Mouse (Mus musculus) thymus, postnatal 36 days (tissue): ENCODE data around the gene Prr5l.
"Not testable (repeated sequence)": the region's sequence is repeated elsewhere in the genome, so short reads cannot be mapped to it uniquely, and the experiment has no call there.

ENCODE experiments used
- DNase-seq, 2 experiments: peaks; one replicate each; pipeline ENCODE4 v3.0.0; 2022; ENCODE audit warnings: mixed read lengths in 2 of 2

The Prr5l gene

DNA sequence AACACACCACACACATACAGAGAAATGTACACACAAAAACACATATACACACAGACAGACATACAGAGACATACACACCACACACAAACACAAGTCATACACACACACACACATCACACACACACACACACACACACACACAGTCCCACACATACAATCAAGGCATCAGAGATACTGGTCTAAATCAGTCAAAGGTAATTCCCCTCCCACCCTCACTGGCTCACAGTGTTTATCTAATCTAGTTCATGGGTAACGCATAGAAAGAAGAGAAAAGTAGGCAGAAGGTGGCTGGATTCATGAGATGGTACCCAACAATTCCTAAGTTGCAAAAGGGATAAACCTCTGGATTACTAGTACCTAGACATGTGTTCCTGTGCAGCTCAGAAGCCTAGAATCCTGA, 120.9 kb downstream of the Prr5l start:
- DNase-seq: no peak

DNA sequence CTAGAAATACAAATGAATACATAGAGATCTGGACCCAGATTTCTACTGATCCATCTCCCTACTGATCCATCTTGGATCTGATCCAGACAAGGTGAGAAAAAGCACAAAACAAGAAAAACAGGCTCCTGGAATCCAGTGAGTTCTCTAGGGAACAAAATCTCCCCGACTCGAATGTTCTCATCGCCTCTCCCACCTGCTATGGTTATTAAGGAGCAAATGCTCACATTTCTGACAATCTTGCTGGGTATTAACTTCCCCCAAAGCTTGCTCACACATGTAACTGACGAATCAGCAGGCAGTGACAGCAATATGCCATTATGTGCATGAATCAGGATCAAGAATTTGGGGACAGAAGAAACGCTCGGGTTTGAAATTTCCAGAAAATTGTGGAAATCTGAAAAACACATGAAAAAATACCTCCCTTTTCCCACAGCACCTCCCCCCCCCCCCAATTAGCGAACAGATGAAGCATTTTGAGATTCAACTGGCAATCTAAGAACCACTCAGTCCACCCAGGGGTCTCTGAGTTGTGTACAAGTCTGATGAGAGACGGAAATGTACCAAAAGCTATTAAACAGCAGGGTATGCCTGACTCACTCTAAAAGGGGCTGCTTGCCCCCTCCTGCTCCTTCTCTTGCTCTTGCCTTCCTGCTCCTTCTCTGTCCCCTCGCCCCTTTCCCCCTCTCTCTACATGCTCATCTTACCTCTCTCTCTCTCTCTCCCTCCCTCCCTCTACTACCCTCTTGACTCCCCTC, 123.1 kb downstream of the Prr5l start:
- DNase-seq: no peak

DNA sequence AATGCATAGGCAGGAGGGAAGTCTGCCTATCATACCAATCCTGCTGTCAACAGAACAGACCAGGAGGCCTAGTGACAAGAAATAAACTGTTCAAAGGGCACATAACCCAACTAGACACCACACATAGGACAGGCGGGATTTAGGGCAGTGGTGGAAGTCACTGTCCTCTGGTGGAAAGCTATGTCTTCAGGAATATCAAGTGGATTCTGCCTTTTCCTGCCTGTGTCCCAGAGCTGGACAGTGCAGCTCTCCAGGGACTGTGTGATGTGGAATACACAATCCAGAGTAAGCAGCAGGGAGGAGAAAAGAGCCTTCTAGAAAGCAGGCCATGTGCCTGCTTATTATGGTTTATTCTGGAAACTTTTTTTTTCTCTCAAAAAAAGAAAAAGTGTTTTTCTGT, 125.0 kb downstream of the Prr5l start:
- DNase-seq: no peak

DNA sequence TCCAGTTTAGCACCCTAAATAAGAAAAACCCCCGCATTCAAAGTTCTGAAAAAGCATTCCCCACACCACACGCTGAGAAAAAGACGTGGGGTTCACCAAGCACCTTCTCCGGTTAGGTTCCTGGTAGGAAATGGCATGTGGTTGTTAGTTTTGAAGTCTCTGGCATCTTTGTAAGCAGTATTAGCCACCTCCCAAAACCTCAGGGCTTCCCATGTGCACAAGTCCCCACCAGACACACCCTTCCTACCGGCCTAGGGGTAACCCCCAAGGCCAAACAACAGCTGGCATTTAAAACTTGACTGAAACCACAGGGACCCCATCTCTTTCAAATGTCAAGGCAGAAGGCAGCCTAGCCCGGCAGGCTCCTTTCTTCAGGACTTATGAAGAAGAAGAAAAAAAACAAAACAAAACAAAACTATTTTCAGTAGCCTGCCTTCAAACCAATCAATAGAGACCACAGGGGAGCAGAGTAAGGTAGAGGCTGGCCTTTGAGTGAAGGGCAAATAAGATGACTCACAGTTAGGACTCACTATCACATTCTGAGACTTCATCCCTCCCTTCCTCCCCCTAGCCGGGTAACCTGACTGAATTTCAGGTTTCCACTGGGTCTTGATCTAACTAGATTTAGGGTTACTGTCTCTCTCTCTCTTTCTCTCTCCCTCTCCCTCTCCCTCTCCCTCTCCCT, 126.6 kb downstream of the Prr5l start:
- peak; percentile 29 to 45 for DNase-seq

DNA sequence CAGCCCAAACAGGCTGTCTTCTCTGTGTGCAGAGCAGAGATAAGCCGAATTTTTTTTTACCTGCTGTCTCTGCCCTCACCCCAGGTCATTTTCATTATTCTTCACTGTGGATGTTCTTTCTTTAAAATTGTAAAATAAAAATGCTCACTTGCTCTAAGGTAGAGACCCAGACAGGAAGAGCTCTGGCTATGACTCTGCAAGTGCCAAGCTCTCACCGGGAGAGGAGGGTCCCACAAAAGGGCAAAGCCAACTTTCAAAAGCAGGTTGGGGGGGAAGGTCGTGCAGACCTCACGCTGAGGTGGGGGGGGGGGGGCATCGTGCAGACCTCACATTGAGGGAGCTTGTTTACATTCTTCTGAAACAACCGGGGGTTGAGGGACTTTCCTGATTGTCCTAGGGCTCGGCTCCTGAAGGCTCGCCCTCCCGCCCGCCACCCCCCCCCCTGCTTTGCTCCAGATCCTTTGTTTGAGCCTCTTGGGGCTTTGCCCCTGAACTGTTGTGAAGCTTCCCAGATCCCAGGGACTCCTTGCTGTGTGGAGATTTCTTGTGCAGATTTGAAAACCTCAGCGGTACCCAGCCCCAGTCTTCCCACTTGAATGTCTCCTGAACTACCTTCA, 127.8 kb downstream of the Prr5l start:
- DNase-seq: peak in 1 of 2 experiments; percentile 30

DNA sequence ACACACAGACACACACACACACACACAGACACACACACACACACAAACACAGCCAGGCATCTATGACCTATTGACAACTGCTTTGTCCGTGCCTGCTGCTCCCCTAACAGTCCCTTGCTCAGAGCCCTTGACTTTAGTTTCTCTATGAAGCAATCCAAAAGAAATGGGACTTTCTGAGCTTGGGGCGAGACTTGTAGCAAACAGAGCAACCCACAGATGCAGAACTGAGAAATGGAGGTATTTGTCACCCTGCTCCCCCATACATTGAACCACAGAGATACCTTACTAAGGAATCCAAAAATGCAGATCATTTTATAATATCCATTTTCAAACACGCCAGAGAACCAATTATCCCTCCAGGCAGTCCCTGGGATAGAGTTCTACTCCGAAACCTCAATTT, 128.4 kb downstream of the Prr5l start:
- DNase-seq: no peak

DNA sequence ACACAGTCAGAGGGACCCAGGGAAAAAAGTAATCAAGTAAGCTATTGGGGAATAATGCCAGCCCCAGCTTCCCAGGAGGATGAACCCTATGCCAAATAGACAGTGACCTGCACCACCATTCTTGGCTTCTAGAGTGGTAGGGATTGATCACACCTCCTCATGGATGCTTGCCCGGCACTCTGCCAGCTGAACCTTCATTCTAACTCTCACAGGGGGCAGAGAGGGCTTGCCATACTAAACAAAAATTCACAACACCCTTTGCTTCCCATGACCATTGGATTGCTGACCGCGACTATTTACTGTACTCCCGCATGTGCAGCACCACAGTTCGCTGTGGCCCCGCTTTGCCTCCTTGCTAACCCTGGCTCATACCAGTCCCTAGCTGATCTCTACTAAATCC, 129.8 kb downstream of the Prr5l start:
- no peak for DNase-seq

DNA sequence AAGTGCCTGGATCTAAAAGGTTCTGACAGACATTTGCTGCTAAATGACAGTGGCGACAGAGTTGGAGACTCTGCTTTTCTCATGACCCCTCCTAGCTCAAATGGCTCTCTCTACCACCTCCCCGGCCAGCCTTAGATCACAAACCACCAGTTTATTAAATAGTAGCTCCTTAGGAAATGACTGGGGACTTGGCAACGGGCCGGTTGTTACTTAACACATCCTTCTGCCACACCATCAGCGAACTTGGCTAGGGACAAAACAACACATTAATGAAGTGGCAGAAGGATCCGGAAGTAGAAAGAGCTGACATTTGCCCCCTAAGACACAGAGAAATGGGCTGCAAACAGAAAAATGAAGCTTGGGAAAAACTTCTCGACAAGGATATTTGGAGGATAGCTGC, 130.4 kb downstream of the Prr5l start:
- DNase-seq: no peak

DNA sequence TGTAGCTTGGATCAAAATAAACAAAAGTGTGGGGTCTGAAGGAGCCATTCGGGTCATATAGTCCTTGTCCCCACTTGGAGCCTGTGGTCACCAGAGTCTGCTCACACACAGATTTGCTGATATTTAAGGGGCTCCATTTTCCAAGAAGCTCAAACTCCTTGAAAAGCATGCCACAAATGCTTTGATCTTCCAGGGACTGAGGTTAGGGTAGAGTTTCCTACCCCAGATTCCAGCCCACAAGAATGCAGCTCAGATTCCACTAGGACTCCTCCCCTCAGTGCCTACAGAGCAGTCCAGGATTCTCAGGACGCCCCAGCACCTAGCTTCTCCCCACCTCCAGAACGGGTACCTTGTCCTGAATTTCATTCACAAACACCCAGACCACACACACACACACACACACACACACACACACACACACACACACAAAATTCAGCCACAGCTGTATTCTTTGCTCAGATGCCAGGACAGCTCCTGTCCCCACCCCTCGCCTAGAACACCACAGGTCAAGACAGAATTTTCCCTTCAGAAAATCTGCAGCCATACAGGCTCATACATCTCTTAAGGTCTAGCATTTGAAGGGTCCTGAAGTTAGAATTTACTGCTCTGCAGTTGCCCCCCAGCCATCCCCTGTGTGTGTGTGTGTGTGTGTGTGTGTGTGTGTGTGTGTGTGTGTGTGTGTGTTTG, 131.4 kb downstream of the Prr5l start:
- DNase-seq: no peak

DNA sequence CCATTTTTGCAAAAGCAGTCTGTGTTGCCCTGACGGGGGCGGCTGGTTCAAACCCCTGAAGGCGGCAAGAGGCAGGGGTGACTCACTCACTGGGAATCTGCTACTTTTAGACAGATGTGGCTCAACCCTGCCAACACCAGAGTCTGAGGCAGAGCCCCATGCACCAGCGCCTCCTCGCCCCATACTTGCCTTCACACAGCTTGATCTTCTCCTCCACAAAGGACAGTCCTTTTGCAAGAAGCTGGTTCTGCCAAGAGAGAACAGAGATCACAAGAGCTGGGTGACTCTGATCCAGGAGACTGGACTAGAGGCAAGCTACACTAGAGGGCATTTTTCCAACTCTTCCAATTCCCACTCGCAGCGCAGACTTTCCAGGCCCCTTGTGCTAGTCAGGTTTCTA, 136.3 kb downstream of the Prr5l start:
- DNase-seq: no peak

DNA sequence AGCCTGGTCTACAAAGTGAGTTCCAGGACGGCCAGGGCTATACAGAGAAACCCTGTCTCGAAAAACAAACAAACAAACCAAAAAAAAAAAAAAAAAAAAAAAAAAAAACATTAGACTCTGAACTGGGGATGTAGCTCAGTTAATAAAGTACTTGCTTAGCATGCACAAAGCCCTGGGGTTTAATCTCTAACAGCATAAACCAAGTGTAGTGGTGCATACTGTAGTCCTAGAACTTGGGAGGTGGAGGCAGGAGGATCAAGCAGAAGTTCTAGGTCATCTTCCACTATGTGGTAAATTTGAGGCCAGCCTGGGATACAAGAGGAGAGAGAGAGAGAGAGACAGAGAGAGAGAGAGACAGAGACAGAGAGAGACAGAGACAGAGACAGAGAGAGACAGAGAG, 137.2 kb downstream of the Prr5l start:
- DNase-seq: not testable (repeated sequence)

DNA sequence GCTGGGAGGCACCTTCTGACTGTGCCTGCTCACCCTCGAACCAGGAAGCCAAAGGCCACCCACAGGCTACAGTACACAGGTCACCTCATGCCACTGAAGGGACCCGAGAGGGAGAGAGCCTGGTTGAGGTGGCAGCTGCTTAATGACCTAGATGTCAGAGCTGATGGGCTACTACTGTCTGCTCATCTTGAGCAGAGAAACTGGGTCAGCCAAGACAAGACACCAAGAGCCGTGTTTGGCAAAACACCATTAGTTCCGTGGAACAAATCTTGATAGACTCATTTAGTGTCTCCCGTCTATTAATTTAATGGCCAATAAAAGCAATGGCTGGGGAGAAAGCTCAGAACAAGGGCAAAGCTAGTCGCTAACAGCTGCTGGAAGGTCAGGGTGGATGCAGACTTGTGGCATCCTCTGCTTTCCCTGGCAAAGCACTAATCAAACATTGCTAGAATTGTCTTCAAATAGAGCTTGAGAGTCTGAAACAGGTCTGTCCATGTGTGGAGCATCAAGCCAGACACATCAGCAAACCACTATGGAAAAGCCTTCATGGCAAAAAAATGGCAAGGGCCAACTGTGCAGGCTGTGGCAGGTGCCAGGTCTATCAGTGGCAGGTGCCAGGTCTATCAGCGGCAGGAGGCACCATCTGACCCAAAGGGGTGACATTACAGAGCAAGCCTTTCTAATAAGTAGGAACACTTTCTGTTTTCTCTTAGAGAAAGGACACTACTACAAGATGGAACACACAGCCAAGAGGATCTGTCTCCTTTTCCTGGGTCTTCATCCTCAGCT, 140.6 kb downstream of the Prr5l start:
- no peak for DNase-seq

DNA sequence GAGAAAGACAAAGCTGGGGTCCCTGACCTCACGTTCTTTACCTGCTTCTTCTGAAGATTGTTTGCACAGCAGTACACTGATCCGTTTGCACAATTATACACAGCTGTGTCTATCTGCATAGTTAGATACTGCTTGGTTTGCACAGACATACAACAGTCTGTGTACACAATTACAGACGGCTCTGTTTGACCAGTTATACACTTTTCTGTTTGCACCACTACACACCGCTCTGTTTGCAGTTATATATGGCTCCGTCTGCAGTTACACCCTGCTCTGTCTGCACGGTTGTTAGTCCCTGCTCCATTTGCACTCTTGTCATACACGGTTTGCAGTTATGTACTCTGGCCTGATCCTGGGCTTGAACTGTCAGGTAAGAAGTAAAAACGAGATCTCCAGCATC, 141.2 kb downstream of the Prr5l start:
- DNase-seq: no peak

DNA sequence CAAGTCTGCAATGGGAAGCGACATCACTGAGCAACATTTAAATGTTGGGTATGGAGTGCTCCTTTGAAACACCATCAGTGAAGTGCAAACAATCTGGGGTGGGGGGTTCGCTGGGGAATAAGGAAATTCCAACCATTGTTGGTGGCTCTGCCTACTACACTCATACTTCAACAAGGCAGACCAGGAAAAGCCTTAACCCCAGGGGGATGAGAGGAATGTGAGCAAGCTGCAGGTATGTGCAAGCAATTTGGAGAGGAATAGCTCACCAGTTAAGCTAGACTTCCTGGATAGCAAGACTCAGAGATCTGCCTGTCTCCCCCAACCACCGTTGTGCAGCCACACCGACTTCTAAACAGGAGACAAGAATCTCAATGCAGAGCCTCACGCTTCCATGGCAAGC, 142.9 kb downstream of the Prr5l start:
- DNase-seq: no peak

DNA sequence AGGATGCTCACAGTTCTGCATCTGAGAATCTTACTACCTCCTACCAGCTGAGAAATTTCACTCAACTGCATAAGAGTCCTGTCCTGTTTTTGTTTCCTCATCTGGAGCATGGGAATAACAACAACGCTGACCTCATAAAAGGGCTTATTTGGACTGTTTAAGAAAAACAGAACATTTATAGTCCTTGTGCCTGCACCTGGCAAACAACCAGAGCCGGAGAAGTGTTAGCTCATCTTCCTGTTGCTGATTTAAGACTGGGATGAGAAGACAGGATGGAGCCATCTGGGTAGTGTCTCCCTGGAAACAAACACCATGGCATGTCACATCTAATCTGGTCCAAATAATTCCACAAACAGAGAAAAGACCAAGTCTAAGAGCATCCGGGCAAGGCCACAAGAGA, 149.3 kb downstream of the Prr5l start:
- no peak for DNase-seq

DNA sequence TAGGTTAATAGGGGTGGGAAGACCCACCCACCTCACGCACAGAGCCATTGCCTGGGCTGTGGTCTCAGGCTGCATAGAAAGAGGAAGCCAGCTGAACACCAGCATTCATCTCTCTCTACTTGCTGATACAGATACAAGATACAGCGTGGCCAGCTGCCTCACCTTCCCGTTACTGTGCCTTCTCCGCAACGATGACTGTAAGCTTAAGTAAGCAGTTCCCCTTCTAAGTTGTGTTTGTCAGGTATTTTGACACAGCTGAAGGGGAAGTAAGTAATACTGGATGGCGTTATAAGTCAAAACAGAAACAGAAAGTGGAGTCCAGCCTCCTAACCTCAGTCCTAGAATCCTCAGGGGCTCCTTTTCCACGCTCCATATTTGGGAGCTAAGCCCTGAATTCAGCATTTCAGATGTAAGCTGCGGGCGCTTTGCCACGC, 150.0 kb downstream of the Prr5l start:
- DNase-seq: no peak

DNA sequence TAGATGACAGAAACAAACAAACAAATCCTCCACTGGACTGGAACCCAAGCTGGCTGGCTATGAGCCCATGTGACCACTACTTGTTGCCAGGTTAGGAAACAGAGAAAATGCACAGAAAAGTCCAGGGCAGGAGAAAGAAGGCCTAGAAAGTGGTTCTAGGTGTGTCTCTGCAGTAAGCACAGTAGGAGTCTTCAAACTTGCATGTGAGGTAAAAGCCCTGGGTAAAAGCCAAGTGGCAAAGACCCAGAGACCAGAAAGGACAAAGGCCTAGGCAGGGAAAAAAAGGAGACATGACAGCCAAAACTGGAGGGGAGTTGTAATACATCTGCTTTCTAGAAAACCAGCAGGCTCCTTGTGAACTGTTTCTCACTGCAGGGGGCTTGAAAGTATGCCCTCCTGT, 151.9 kb downstream of the Prr5l start:
- DNase-seq: no peak

DNA sequence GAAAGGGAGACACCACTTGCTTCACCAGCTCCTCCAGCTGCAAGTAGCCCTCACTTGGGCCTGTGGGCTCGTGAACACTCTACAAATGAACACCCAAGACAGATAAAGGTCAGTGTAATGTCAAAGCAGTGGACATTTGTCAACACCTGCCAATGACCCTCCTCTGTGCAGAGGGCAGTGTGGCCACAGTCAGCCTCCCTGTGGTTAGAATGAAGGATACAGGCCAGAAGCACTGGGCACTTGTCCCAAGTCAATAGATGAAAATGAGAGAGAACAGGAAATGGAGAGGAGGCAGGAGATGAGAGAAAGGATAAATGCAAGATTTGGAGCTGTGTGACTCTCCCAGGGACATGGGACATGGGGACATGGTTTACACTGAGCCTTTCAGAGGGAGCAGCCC, 153.4 kb downstream of the Prr5l start:
- DNase-seq: no peak

DNA sequence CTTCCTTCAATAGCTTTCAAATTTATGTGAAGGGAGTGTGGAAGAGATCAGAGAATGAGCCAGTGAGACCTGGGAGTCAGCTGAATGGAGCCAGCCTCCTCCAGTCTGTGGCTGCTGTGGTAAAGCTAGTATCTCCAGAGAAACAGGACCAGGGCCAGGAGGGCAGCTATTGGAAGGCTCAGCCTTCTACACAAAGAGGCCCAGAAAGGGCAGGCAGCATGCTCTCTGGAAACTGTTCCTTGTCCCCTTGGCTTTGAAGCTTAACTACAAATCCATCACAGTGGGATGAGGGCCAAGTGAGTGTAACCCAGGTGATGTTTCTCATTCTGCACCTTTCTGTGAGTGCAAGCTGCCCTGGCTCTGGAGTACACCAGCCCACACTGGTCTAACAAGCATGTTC, 155.0 kb downstream of the Prr5l start:
- DNase-seq: no peak

DNA sequence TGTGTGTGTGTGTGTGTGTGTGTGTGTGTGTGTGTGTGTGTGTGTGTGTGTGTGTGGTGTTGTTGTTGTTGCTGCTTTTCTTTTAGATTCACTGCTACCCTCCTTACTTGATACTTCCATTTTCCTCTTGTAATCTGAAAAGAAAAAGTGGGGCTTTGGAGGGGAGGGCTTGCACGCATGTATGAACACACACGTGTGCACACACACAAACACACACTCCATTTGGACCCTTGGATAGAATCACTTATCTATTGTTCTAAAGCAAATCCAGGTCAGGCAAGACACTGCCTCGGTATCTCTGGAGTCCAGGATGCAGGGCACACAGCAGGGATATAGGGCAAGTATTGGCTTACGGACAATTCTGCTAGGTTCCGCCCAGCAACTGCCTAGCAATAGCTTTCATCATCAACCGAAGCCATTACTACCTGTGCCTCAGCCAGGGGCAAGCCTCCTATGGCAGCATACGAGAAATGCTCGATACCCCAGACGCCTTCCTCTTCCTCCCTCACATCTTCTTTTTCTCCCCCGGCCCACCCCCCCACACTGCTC, 159.4 kb downstream of the Prr5l start:
- no peak for DNase-seq

DNA sequence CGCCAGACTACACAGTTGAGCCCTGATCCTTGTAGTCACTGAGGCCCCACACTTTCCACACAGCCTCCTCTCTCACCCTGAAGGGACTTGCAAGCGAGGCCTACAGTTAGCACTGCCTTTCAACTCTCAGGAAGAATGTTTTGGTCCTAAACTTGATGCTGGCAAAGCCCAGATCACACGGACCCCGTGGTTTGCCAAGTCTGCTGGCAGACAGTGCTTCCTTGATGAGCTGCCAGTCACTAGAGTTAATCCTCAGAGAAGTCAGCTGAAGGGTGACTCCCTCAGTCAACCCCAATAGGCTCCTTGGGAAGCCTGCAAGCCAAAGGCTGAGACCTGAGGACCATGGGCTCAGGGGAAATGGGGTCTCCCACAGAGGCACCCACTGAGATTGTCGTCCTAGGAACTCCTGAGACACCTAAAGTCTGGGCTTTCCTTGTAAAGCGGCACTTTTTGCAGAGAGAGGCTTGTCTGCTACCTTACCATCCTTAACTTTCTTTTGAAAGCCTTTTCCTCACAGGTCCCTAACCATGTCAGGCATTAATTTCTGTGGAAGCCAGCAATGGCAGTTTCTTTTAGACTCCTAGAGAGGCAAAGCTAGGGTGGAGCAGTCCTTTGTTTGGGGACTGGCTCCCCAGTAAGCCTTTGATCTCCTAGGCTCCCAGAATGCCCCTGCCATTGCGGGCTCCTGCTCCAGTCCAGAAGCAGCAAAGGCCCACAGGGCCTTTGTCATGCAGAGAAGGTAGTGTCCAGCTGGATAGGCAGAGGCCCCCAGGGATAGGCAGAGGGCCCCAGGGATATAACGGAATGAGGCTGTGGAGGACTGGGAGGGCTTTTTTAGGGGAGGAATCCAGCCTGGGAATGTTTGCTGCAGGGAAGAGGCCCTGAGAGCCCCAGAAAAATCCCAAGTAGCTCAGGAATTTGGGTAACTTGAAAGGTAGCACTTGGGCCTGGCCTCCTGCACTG, 160.2 kb downstream of the Prr5l start:
- no peak for DNase-seq
